12 mouse cellular contexts compared by ENCODE assay signal in the genomic region with DNA sequence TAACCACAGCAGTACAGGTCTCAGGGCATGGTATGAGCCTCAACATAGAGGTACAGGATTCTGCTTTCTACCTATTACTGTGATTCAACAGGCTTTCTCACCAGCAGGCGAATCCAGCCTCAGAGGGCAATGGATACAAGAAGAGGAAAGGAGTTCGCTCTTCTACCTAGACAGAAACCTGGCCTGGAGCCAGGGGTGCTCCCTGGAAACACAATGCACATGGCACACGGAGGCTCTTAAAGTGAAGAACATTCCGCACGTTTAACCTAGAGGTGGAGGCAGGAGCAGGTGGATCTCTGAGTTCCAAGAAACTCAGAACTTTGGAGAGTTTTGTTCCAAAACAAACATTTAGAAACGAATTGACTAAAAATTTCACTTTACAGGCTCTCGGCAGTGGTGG. TPM values are rescaled to one million over a fixed set of nuclear protein-coding genes. Genes with fewer than 3 reads are reported as not detected.
DNase-seq lines count a peak whose midpoint lies in the region; ATAC-seq and TF ChIP-seq lines count a peak whose summit lies in the region.
"Had no signal": no experiment of that assay in that cellular context is flagged by ENCODE, and none has a peak within 500 bp of the region (broad histone marks: within the 10 kb centered on the region; RNA-seq: fewer than 3 reads in every experiment).

No protein-coding gene starts in this region.

- 0 out of 2 replicates have a peak overlapping the region, but pooled peaks have one; percentile 16 for H3K27ac ChIP-seq in heart, embryonic 13.5 days (replicated peaks)
- H3K27ac ChIP-seq in heart, adult 2 months, result no peak overlapping the region
- H3K27ac ChIP-seq: limb, embryonic 15.5 days had no signal

- no peaks in the 10 kb centered on the region for H3K27me3 ChIP-seq in heart, embryonic 13.5 days (replicated peaks)
- H3K27me3 ChIP-seq in heart, adult 2 months (ENCODE audit: control insufficient read depth, insufficient read depth, low read length), result no peaks in the 10 kb centered on the region
- H3K27me3 ChIP-seq: limb, embryonic 15.5 days had no signal

- H3K9ac ChIP-seq in heart, embryonic 13.5 days, result no peak overlapping the region
- H3K9ac ChIP-seq in heart, adult 2 months (ENCODE audit: low read depth, low read length), result no peak overlapping the region
- H3K9ac ChIP-seq: limb, embryonic 15.5 days had no signal

- ATAC-seq in heart, embryonic 13.5 days (ENCODE audit: extremely low read depth, insufficient number of reproducible peaks, low FRiP score, low TSS enrichment), result no peak
- ATAC-seq: forebrain, embryonic 16.5 days had no signal

- H3K9me3 ChIP-seq in heart, embryonic 13.5 days, result no peaks in the 10 kb centered on the region
- H3K9me3 ChIP-seq: limb, embryonic 15.5 days had no signal

- 53% methylated on average over 7 of the region's 7 CpGs for WGBS in heart, embryonic 13.5 days
- WGBS in heart, adult 2 months, result 47% methylated on average over 7 of the region's 7 CpGs
- WGBS in large intestine, adult 2 months, result 34% methylated on average over 7 of the region's 7 CpGs

- H3K4me3 ChIP-seq in heart, embryonic 13.5 days, result no peak overlapping the region
- no peak overlapping the region for H3K4me3 ChIP-seq in heart, adult 2 months
- H3K4me3 ChIP-seq: limb, embryonic 15.5 days had no signal

- H3K4me2 ChIP-seq in heart, embryonic 13.5 days, result no peak overlapping the region
- H3K4me2 ChIP-seq: limb, embryonic 15.5 days; midbrain, embryonic 11.5 days had no signal

- TF ChIP-seq EP300 in heart, adult 2 months (IDR thresholded peaks at IDR 0.05; ENCODE audit: insufficient read depth, low read depth, low read length), result no peak

- TF ChIP-seq CTCF in heart, adult 2 months (IDR thresholded peaks at IDR 0.05), result no peak

- no peak for TF ChIP-seq POLR2A in heart, adult 2 months (IDR thresholded peaks at IDR 0.05; ENCODE audit: insufficient read depth, low read depth, low read length)

- H3K36me3 ChIP-seq in heart, embryonic 13.5 days, result peaks cover 30% of the 10 kb centered on the region
- H3K36me3 ChIP-seq in heart, adult 2 months (ENCODE audit: control insufficient read depth, insufficient read depth, low read length), result no peaks in the 10 kb centered on the region

- intact Hi-C loops in heart, adult 2 months (cut with DNase I), result no loop called here

- no peak for DNase-seq in heart, adult 2 months
- DNase-seq in kidney, adult 9 months, result peak; percentile 23
- DNase-seq in kidney, adult 11 months, result no peak
- DNase-seq in large intestine, adult 2 months (ENCODE audit: low read depth, low spot score), result peak; percentile 56
- DNase-seq in lung, postnatal 25 days (ENCODE audit: low spot score), result peak; percentile 74
- DNase-seq in left cerebral cortex, adult 8-10 months (ENCODE audit: low spot score in 2 of 2), result no peak
- no peak for DNase-seq in adrenal gland, adult (ENCODE audit: inconsistent age in 2 of 2, low spot score in 1 of 2)
- DNase-seq: right cerebral cortex, adult 18-20 months had no signal

- peaks cover 34% of the 10 kb centered on the region for H3K4me1 ChIP-seq in heart, embryonic 13.5 days
- H3K4me1 ChIP-seq in heart, adult 2 months (ENCODE audit: control insufficient read depth, insufficient read depth, low read length), result peaks cover 3% of the 10 kb centered on the region

- H3K79me2 ChIP-seq in heart, adult 2 months (replicated peaks; ENCODE audit: control insufficient read depth, insufficient read depth, low read length), result no peaks in the 10 kb centered on the region

RNA-seq across cellular contexts. Expression of gene Kdm2b, which starts 58.6 kb away (rescaled TPM):
- polyA plus RNA-seq in heart, embryonic 13.5 days (2015; fragmentation: Nextera tagmentation; extraction: Ambion mirVana), result 26.3 and 28.2 TPM in 2 replicates
- total RNA-seq in heart, adult 2 months (2021), result 10 to 100 TPM; 12.5 to 14.6 TPM
- polyA plus RNA-seq in heart, adult 2 months (2012; rRNA removed), result 8.2 and 14.4 TPM in 2 replicates
- 12.1 and 15.7 TPM in 2 replicates for polyA plus RNA-seq in large intestine, adult 2 months (2012; rRNA removed)
- 10 to 100 TPM; 22.9 to 27.1 (median 24.6) TPM for total RNA-seq in left cerebral cortex, adult 8-10 months (2022)

Comparison
In these comparisons a context has a peak if more than half of its experiments do, and no peak if none do; other contexts are left out.
1. DNase-seq: peak in kidney, adult 9 months (single experiment), large intestine, adult 2 months (single experiment) and lung, postnatal 25 days (single experiment); none in heart, adult 2 months (0 of 2), kidney, adult 11 months (single experiment), left cerebral cortex, adult 8-10 months (0 of 2) and adrenal gland, adult (0 of 2).